Mouse (Mus musculus) erythroblast, embryonic 14.5 days (primary cell): ENCODE data around the gene Trim65.

Experiments used
- GATA1 ChIP-seq: IDR thresholded peaks from 2 replicates; pipeline ENCODE4 v1.6.1; 2012; ENCODE audit warnings: low read length, inconsistent platforms, mixed read lengths
- TAL1 ChIP-seq: IDR thresholded peaks from 3 replicates; pipeline ENCODE4 v1.6.1; 2012; ENCODE audit warnings: low read length, inconsistent platforms, mixed read lengths

DNA sequence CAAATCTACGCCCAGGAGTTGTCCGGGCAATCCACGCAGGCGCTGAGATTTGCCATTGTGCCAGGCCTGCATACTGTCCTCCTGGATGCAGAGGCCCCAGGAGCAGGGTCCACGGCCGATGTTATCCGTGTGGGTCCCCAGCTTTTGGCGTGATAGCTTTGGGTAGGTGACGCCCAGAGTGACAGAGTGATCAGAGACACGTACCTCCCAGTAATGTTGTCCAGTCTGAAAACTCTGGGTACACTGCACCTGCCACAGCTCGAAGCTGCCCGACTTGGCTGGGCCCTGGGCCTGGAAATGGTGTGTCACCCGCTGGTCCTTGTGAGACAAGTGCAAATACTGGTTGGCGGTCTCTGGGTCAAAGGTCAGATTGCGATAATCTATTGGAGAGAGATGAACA, 4.7 kb downstream of the Trim65 start:
- TF ChIP-seq GATA1 = no peak
- no peak for TF ChIP-seq TAL1
